Mouse (Mus musculus) left cerebral cortex, adult 2 months (tissue): ENCODE results near the gene Trip10. TPM values are rescaled to one million over a fixed set of nuclear protein-coding genes. Genes with fewer than 3 reads are reported as not detected.

Experiments used
- DNase-seq, 2 experiments: peaks; one replicate each; pipeline ENCODE4 v3.0.0; 2021 to 2022; ENCODE audit warnings: low spot score in 2 of 2, mixed read lengths in 1 of 2; ENCODE audit errors: extremely low spot score in 1 of 2
- H3K27ac ChIP-seq: fragments of 200-600 bp; 2 replicates; pipeline ENCODE4 v1.8.1; 2022
- H3K4me3 ChIP-seq: fragments of 200-600 bp; 2 replicates; pipeline ENCODE4 v1.8.1; 2022
- CTCF ChIP-seq: fragments of 200-600 bp; IDR thresholded peaks from 2 replicates; pipeline ENCODE4 v1.8.1; 2022; ENCODE audit warnings: antibody characterized with exemption, mild to moderate bottlenecking, moderate library complexity
- intact Hi-C: fragments of 180-260 bp; cut with DNase I; formaldehyde crosslinking; loops from one replicate; pipeline ENCODE4 v1.15.1; 2025
- microRNA-seq, 2 experiments: library from miRNA; unstranded; fragments of <30 nt; microRNA quantifications; one replicate each; pipeline ENCODE4 v1.2.0; 2021
- total RNA-seq, 2 experiments: library from RNA; stranded (reverse); gene quantifications; 2 replicates each; pipeline ENCODE4 v1.2.3; 2021

The Trip10 gene
- total RNA-seq, 2 experiments from 2014 or later, result 9.9 to 10.5 TPM

- Histone ChIP-seq H3K27ac (no peak overlapping the region), H3K4me3 (no peak overlapping the region)
- TF ChIP-seq CTCF, result no peak
- intact Hi-C loops, result no loop called here
- no peak for DNase-seq
These were observed 37.6 kb downstream of the Trip10 start for GRCm38 (mm10) chr17:57286718-57287355.

- no peak for DNase-seq
- TF ChIP-seq CTCF, result no peak
- no peak overlapping the region for H3K27ac ChIP-seq
- no peak overlapping the region for H3K4me3 ChIP-seq
- intact Hi-C loops, result no loop called here
These were observed 40.0 kb downstream of the Trip10 start for GRCm38 (mm10) chr17:57289252-57289651.

GRCm38 (mm10) chr17:57290001-57290670 lies 40.9 kb downstream of the Trip10 start:
- intact Hi-C loops, result no loop called here
- Histone ChIP-seq H3K4me3 (no peak overlapping the region), H3K27ac (no peak overlapping the region)
- no peak for TF ChIP-seq CTCF
- DNase-seq, result peak in 1 of 2 experiments; percentile 19

DNA sequence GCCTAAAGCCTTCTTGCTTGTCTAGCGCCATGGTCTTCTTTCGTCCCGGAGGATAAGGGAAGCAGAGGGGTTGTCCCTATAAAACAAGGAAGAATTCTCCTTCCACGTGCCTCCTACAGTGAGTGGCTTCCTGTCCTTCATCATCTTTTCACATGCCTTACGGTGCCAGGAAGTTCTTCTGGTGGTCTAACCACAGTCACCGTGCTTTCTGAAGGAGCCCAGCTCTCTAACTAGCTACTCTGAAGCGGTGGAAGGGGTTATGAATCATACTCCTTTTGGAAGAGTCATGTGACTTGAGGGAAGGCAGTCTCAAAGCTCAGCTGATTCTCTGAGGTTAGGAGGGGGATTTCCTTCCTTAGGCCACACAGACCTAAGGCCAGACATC lies 41.4 kb downstream of the Trip10 start:
- Histone ChIP-seq H3K4me3 (no peak overlapping the region), H3K27ac (no peak overlapping the region)
- no peak for DNase-seq
- TF ChIP-seq CTCF, result no peak
- intact Hi-C loops, result no loop called here

DNA sequence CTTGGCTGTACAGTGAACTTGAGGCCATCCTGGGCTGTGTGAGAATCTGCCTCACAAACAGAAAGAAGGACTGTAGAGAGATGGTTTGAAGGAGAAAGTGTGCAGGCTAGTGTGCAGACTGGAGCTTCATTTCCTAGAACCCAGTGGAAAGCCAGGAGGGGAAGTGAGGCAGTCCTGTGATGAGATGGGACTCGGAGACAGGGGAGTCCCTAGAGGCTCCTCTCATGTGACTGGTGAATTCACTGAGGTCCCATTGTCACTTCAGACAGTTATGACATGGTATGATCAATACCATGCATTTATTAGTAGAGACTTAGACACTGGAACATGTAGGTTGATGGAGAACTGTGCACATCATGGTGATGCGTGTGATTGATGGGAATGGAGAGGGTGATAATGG lies 43.0 kb downstream of the Trip10 start:
- TF ChIP-seq CTCF, result no peak
- no peak overlapping the region for H3K27ac ChIP-seq
- DNase-seq, result no peak
- no peak overlapping the region for H3K4me3 ChIP-seq
- intact Hi-C loops, result no loop called here

- no peak for TF ChIP-seq CTCF
- intact Hi-C loops, result no loop called here
- Histone ChIP-seq H3K27ac (no peak overlapping the region), H3K4me3 (no peak overlapping the region)
- DNase-seq, result no peak
These were observed 43.7 kb downstream of the Trip10 start for GRCm38 (mm10) chr17:57292968-57293367.

- no peak overlapping the region for H3K27ac ChIP-seq
- intact Hi-C loops, result no loop called here
- no peak overlapping the region for H3K4me3 ChIP-seq
- no peak for TF ChIP-seq CTCF
- no peak for DNase-seq
These were observed 46.7 kb downstream of the Trip10 start for GRCm38 (mm10) chr17:57295935-57296334.

DNA sequence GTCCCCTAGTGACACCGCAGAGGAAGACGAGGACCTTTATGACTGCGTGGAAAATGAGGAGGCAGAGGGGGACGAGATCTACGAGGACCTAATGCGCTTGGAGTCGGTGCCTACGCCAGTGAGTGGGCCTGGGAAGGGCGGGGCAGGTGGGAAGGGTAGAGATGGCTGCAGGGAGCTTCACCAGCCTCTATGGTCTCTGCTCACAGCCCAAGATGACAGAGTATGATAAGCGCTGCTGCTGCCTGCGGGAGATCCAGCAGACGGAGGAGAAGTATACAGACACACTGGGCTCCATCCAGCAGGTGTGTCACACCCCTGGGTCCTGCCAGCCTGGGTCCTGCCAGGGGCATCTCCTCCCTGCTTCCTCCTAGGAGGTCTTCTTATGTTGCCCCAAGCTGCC lies 47.8 kb downstream of the Trip10 start:
- no peak for DNase-seq
- intact Hi-C loops, result no loop called here
- no peak overlapping the region for H3K27ac ChIP-seq
- TF ChIP-seq CTCF, result no peak
- no peak overlapping the region for H3K4me3 ChIP-seq

- TF ChIP-seq CTCF, result no peak
- DNase-seq, result no peak
- H3K27ac ChIP-seq, result no peak overlapping the region
- intact Hi-C loops, result no loop called here
- H3K4me3 ChIP-seq, result no peak overlapping the region
These were observed 56.3 kb downstream of the Trip10 start for GRCm38 (mm10) chr17:57305593-57305992.

DNA sequence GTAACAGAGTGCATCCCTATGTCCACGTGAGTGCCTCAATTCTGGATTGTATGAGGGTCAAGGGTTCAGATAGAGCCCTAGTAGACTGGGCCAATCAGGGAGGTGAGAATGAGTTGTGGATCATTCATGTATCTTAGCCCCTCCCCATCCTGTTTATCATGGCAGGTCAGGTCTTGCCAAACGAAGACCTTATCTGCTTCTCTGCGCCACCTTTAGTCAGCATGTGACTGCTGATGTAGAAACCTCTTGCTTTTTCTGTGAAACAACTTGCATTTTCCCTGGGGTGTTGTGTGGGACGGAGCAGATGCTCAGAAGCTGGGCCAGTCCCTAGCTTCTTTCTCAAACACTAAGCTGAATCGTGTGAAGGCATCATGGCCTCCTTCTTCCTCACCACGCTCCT lies 57.8 kb downstream of the Trip10 start:
- DNase-seq, result no peak
- intact Hi-C loops, result no loop called here
- no peak overlapping the region for H3K27ac ChIP-seq

GRCm38 (mm10) chr17:57311801-57312200 lies 62.5 kb downstream of the Trip10 start:
- H3K27ac ChIP-seq, result no peak overlapping the region
- intact Hi-C loops, result no loop called here
- no peak for DNase-seq
- TF ChIP-seq CTCF, result no peak
- H3K4me3 ChIP-seq, result no peak overlapping the region

More for the DNA sequence above, 57.8 kb downstream of the Trip10 start:
- H3K4me3 ChIP-seq, result no peak overlapping the region
- no peak for TF ChIP-seq CTCF

Small RNA genes lying within 50 kb of the gene (microRNA-seq; reads per million reads assigned to microRNA genes)
- gene Mir6978, result 0 to 0.24 reads per million in 2 experiments

Other genes starting within 250 kb of the Trip10 start
- gene Pspn, start 249.4 kb upstream of the Trip10 start, total RNA-seq, result not detected
- 10 to 100 TPM; 61.0 to 61.2 TPM for gene Gtf2f1, start 238.2 kb upstream of the Trip10 start, total RNA-seq
- gene Gm17949, start 238.0 kb upstream of the Trip10 start, total RNA-seq, result under 1 TPM in 1 of 2 experiments, not detected in 1; 0.49 TPM
- 100 to 1,000 TPM; 107 to 110 TPM for gene Khsrp, start 217.9 kb upstream of the Trip10 start, total RNA-seq
- not detected for gene Slc25a41, start 207.8 kb upstream of the Trip10 start, total RNA-seq
- gene Crb3, start 190.3 kb upstream of the Trip10 start, total RNA-seq, result under 1 TPM in 1 of 2 experiments, not detected in 1; 0.77 TPM
- 100 to 1,000 TPM; 322 to 366 TPM for gene Slc25a23, start 189.6 kb upstream of the Trip10 start, total RNA-seq
- gene Dennd1c, start 170.9 kb upstream of the Trip10 start, total RNA-seq, result 1 to 10 TPM; 1.0 to 1.5 TPM
- 100 to 1,000 TPM; 584 to 587 TPM for gene Tubb4a, start 161.7 kb upstream of the Trip10 start, total RNA-seq
- gene Tnfsf9, start 144.1 kb upstream of the Trip10 start, total RNA-seq, result under 1 TPM; 0.27 to 0.44 TPM
- gene Cd70, start 99.7 kb upstream of the Trip10 start, total RNA-seq, result under 1 TPM in 1 of 2 experiments, not detected in 1; 0.58 TPM
- gene Tnfsf14, start 55.3 kb upstream of the Trip10 start, total RNA-seq, result not detected
- gene C3, start 21.3 kb upstream of the Trip10 start, total RNA-seq, result under 1 TPM; 0.29 to 0.42 TPM
- 10 to 100 TPM; 24.4 to 24.7 TPM for gene Gpr108, start 1.0 kb upstream of the Trip10 start, total RNA-seq
- gene Vav1, start 29.6 kb downstream of the Trip10 start, total RNA-seq, result 1 to 10 TPM; 3.1 to 3.5 TPM
- gene Adgre1, start 109.2 kb downstream of the Trip10 start, total RNA-seq, result 1 to 10 TPM; 2.8 to 4.6 TPM